Mouse (Mus musculus): Measurements from ENCODE around the gene Gm20807. TPM values are rescaled to one million over a fixed set of nuclear protein-coding genes. Genes with fewer than 3 reads are reported as not detected.
"Not testable (repeated sequence)": the region's sequence is repeated elsewhere in the genome, so short reads cannot be mapped to it uniquely, and the experiment has no call there.

The Gm20807 gene
- polyA plus RNA-seq (2015; fragmentation: Nextera tagmentation; extraction: Ambion mirVana) = not detected in 2 replicates

- not testable (repeated sequence) for H3K9me3 ChIP-seq (ENCODE audit: control insufficient read depth); H3K27ac ChIP-seq (ENCODE audit: low read depth, low read length); H3K27me3 ChIP-seq (replicated peaks; ENCODE audit: control insufficient read depth, insufficient read depth, low read length); H3K36me3 ChIP-seq (ENCODE audit: control insufficient read depth, insufficient read depth); H3K4me2 ChIP-seq (replicated peaks; ENCODE audit: low read depth); H3K4me3 ChIP-seq (ENCODE audit: low read depth, low read length); H3K4me1 ChIP-seq (replicated peaks; ENCODE audit: control insufficient read depth, insufficient read depth, low read length); ATAC-seq; H3K9ac ChIP-seq (ENCODE audit: low read depth, low read length)
Observed at GRCm38 (mm10) chrY:13042591-13042990, at the start of gene Gm20807. Gm20807 (plus strand) TSS chrY:13042891.

Other genes starting within 250 kb of the Gm20807 start
- not detected in 2 replicates for gene Gm21891, start 90.6 kb downstream of the Gm20807 start, polyA plus RNA-seq (2015; fragmentation: Nextera tagmentation; extraction: Ambion mirVana)
- not detected in 2 replicates for gene Gm21425, start 119.1 kb downstream of the Gm20807 start, polyA plus RNA-seq (2015; fragmentation: Nextera tagmentation; extraction: Ambion mirVana)
- gene Gm21828, start 181.0 kb downstream of the Gm20807 start, polyA plus RNA-seq (2015; fragmentation: Nextera tagmentation; extraction: Ambion mirVana) = not detected in 2 replicates
- not detected in 2 replicates for gene Gm21440, start 209.5 kb downstream of the Gm20807 start, polyA plus RNA-seq (2015; fragmentation: Nextera tagmentation; extraction: Ambion mirVana)
- not detected in 2 replicates for gene Gm21454, start 209.6 kb downstream of the Gm20807 start, polyA plus RNA-seq (2015; fragmentation: Nextera tagmentation; extraction: Ambion mirVana)